Mouse (Mus musculus): ENCODE data around the gene Bub3.

The Bub3 gene

GRCm38 (mm10) chr7:131556541-131557271 is 3.3 kb upstream of the Bub3 start:
- DNase-seq = no peak

GRCm38 (mm10) chr7:131557751-131558150 is 2.3 kb upstream of the Bub3 start:
- DNase-seq = no peak

- DNase-seq = no peak
These were observed 648 bp downstream of the Bub3 start for GRCm38 (mm10) chr7:131560697-131561042.

- DNase-seq = no peak
These were observed 15.2 kb downstream of the Bub3 start for GRCm38 (mm10) chr7:131575246-131575645.

GRCm38 (mm10) chr7:131582178-131582577 is 22.2 kb downstream of the Bub3 start:
- no peak for DNase-seq

- DNase-seq = no peak
These were observed 25.5 kb downstream of the Bub3 start for GRCm38 (mm10) chr7:131585551-131585950.

GRCm38 (mm10) chr7:131597779-131598482 is 37.9 kb downstream of the Bub3 start:
- no peak for DNase-seq

GRCm38 (mm10) chr7:131598483-131598824 is 38.4 kb downstream of the Bub3 start:
- no peak for DNase-seq

- no peak for DNase-seq
These were observed 42.1 kb downstream of the Bub3 start for GRCm38 (mm10) chr7:131602106-131602505.

- DNase-seq = no peak
These were observed 43.2 kb downstream of the Bub3 start for GRCm38 (mm10) chr7:131603186-131603585.

GRCm38 (mm10) chr7:131604946-131605345 is 44.9 kb downstream of the Bub3 start:
- DNase-seq = no peak

- DNase-seq = no peak
These were observed 45.5 kb downstream of the Bub3 start for GRCm38 (mm10) chr7:131605481-131605880.

- DNase-seq = no peak
These were observed 48.0 kb downstream of the Bub3 start for GRCm38 (mm10) chr7:131608049-131608448.

- DNase-seq = no peak
These were observed 49.7 kb downstream of the Bub3 start for GRCm38 (mm10) chr7:131609677-131610076.
